Mouse (Mus musculus) stomach, postnatal 0 days (tissue): ENCODE data around the gene Olfr294.

ENCODE experiments used
- CTCF ChIP-seq: IDR thresholded peaks from 2 replicates; pipeline ENCODE4 v1.5.1; 2016; ENCODE audit warnings: antibody characterized with exemption, low read depth, mild to moderate bottlenecking, moderate library complexity
- EP300 ChIP-seq: optimal IDR thresholded peaks from 2 replicates; pipeline ENCODE3; 2016; ENCODE audit warnings: antibody characterized with exemption

GRCm38 (mm10) chr7:86648761-86649160 lies 32.3 kb upstream of the Olfr294 start, which contains the start of gene Olfr293:
- no peak for TF ChIP-seq CTCF
- no peak for TF ChIP-seq EP300
